Mouse (Mus musculus) limb, embryonic 10.5 days (tissue): ENCODE measurements around the gene Mtus2. TPM values are rescaled to one million over a fixed set of nuclear protein-coding genes. Genes with fewer than 3 reads are reported as not detected.

ENCODE experiments used
- DNase-seq: peaks from one replicate; pipeline ENCODE4 v3.0.0-alpha.2; 2017; ENCODE audit warnings: low spot score
- H3K27ac ChIP-seq: fragments of 300-500 bp; sonication (generic); 2 replicates; pipeline ENCODE4 v1.5.1; 2016; ENCODE audit warnings: mild to moderate bottlenecking
- H3K27me3 ChIP-seq: fragments of 300-500 bp; sonication (generic); 2 replicates; pipeline ENCODE4 v1.6.1; 2016; ENCODE audit warnings: low read depth, mild to moderate bottlenecking; ENCODE audit not compliant: poor library complexity, severe bottlenecking
- H3K36me3 ChIP-seq: fragments of 300-500 bp; sonication (generic); 2 replicates; pipeline ENCODE4 v1.6.1; 2016; ENCODE audit warnings: mild to moderate bottlenecking, moderate library complexity
- H3K4me1 ChIP-seq: fragments of 300-500 bp; sonication (generic); 2 replicates; pipeline ENCODE4 v1.6.1; 2016
- H3K4me3 ChIP-seq: fragments of 300-500 bp; sonication (generic); 2 replicates; pipeline ENCODE4 v1.5.1; 2016; ENCODE audit warnings: mild to moderate bottlenecking, moderate library complexity
- H3K9me3 ChIP-seq: fragments of 300-500 bp; sonication (generic); replicated peaks from 2 replicates; pipeline ENCODE4 v1.6.1; 2016; ENCODE audit warnings: mild to moderate bottlenecking
- WGBS: fragments of 180-500 bp; shearing (Covaris S2); methylation state at CpG from one replicate; pipeline ENCODE4 v1.1.7; 2016; 5-methylcytosine and 5-hydroxymethylcytosine counted together
- polyA plus RNA-seq: library from polyadenylated mRNA; unstranded; fragments of >200 nt; fragmentation: Nextera tagmentation; extraction: Ambion mirVana; gene quantifications from 2 replicates; pipeline ENCODE4 v1.2.1, GENCODE M21; 2016

Gene Mtus2
- 3.0 and 3.4 TPM in 2 replicates for polyA plus RNA-seq

DNA sequence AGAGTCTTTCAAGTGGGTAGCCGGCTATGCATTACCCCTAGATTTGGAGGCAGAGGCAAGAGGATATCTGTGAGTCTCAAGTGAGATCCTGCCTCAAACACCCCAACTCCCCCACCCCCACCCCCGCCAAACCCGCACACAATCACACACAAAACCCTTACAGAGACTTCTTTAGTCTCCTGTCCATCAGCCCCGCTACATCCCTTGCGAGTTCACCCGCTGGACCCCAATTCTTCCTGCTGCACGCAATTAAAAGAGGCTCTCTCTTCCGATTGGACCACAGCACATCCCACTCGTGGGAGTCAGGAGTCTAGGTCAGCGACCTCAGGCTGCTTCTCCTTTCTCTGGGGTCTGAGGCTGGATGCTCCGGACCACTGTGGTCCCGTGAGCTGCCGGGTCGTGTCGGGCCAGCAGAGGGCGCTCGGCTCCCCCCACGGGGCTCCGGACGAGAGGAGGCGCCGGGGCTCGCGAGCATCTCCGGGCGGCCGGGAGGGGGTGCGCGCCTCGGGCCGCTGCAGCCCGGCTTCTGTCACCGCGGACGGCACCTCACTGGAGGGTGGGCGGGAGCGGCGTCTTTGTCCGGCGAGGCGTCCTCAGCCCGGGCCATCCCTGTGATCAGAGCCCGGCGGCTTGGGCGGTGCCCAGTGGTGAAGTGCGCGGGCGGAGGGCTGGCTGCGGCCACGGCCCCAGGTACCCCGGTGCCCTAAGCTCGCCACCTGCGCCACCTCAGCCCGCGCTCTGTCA, at the start of gene Mtus2:
Gene Mtus2 (plus strand): TSS at position 500 of the 744 bp plus-strand sequence.
- Histone ChIP-seq H3K4me1 (peaks cover 17% of the 10 kb centered on the region), H3K27ac (0 out of 2 replicates have a peak within 1 kb of the TSS, but pooled peaks have one; percentile 28), H3K4me3 (peak within 1 kb of the TSS; percentile 66), H3K36me3 (no peaks in the 10 kb centered on the region), H3K27me3 (peaks cover 49% of the 10 kb centered on the region), H3K9me3 (no peaks in the 10 kb centered on the region)
- peak; percentile 94 for DNase-seq
- WGBS, result under 1% methylated on average over 54 of the region's 55 CpGs

DNA sequence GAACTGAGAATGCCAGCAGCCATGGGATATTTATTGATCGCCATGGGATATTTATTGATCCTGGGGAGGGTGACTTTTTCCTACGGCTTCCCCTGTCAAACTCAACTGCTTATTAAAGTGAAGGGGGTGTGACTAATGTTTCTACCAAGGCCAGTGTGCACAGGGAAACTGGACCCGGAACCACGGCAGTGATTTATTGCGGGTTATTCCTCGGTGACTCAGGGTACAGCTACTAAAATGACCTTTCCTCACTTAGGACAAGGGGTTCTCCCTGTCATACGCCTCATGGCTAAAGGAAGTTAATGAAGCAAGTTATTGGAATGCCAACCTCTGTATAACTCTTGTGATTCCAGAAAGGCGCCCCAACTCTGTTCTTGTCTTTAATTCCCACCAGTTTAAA, 49.3 kb upstream of the Mtus2 start:
- Histone ChIP-seq H3K36me3 (no peaks in the 10 kb centered on the region), H3K4me3 (no peak overlapping the region), H3K27me3 (no peaks in the 10 kb centered on the region), H3K9me3 (no peaks in the 10 kb centered on the region), H3K4me1 (no peaks in the 10 kb centered on the region), H3K27ac (no peak overlapping the region)
- DNase-seq, result no peak
- WGBS, result 87% methylated on average over 8 of the region's 8 CpGs

DNA sequence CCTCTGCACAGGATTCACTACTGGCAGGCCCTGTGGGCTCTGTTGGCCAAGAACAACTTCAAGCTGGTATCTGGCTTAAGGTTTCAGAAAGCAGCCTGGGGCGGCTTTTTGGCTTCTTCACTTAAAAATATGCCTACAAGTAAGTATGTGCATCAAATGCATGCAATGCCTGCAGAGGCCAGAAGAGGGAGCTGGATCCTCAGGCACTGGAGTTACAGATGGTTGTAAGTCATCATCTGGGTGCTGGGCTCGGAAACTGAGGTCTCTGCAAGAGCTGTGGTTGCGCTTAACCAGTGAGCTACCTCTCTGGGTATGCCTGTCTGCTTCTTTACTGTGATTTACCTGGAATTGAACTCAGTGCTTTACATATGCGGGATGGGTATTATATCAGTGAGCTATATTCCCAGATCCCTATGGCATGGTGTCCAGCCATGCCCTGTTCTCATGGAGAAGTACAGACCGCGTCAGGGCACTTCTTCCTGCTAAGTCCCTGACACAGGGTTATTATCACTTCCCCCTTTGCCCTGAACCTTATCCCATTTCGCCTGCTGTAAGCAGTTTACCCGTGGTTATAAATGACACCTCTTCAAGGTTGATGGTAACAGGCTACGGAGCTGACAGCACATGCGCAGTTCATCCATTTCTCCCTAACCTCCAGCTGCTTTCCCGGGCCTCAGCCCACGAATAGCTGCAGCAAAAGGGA, 46.2 kb upstream of the Mtus2 start:
- peaks cover 14% of the 10 kb centered on the region for H3K4me1 ChIP-seq
- no peak for DNase-seq
- no peak overlapping the region for H3K4me3 ChIP-seq
- H3K27ac ChIP-seq, result no peak overlapping the region
- H3K27me3 ChIP-seq, result no peaks in the 10 kb centered on the region
- H3K36me3 ChIP-seq, result no peaks in the 10 kb centered on the region
- H3K9me3 ChIP-seq, result no peaks in the 10 kb centered on the region
- 91% methylated on average over 12 of the region's 12 CpGs for WGBS

DNA sequence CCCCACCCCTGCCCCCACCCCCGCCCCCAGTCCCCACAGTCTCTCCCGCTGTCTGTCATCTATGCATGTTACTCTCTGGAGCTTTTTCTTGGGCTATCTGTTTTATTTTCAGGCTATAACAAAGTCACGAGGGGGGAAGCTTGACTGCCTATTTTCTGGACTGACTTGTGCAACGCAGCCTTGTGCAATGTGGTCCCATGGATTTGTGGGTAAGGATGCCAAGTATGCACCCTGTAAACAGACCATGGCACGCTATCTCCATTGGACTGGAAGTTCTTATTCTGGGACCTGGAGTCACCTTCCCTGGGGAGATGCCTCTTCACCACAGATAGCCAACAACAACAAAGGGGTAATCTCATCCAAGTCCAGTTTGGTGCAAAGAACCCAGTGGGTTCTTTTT, 45.4 kb upstream of the Mtus2 start:
- Histone ChIP-seq H3K4me3 (no peak overlapping the region), H3K4me1 (peaks cover 14% of the 10 kb centered on the region), H3K27me3 (no peaks in the 10 kb centered on the region), H3K27ac (no peak overlapping the region), H3K9me3 (no peaks in the 10 kb centered on the region), H3K36me3 (no peaks in the 10 kb centered on the region)
- WGBS, result 89% methylated on average over 5 of the region's 5 CpGs
- DNase-seq, result no peak

DNA sequence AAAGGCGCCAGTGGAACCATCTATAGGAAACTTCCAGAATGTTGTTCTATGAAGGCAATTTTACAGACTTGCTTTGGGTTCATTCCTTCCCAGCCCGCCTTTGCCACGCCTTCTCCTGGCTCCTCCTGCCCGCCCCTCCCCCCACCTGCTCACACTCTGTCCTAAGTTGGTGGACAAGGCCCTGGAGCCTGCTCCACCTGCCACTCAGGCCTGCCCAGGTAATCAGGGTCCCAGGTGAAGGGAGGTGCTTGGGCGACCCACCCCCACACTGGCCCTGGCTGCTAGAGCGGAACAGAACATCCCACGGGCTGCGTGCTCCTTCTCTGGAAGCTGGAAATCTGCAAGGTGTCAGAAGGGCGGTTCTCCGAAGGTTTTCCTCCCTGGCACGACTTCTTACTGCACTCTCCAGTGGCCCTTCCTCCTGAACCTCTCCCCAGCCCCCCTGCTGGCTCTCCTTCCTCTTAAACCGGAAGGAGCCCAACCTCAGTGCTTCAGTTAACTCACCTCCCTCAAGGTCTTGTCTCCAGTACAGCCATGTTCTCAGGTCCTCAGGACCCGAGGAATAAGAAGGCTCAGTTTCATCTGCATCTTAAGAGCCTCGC, 43.8 kb upstream of the Mtus2 start:
- H3K4me3 ChIP-seq, result 0 out of 2 replicates have a peak overlapping the region, but pooled peaks have one; percentile 4
- peak overlapping the region; percentile 21; the same call in 1 of the 2 replicates for H3K27ac ChIP-seq
- H3K9me3 ChIP-seq, result no peaks in the 10 kb centered on the region
- no peaks in the 10 kb centered on the region for H3K27me3 ChIP-seq
- no peaks in the 10 kb centered on the region for H3K36me3 ChIP-seq
- DNase-seq, result peak; percentile 36
- WGBS, result 30% methylated on average over 14 of the region's 14 CpGs
- peaks cover 14% of the 10 kb centered on the region for H3K4me1 ChIP-seq

DNA sequence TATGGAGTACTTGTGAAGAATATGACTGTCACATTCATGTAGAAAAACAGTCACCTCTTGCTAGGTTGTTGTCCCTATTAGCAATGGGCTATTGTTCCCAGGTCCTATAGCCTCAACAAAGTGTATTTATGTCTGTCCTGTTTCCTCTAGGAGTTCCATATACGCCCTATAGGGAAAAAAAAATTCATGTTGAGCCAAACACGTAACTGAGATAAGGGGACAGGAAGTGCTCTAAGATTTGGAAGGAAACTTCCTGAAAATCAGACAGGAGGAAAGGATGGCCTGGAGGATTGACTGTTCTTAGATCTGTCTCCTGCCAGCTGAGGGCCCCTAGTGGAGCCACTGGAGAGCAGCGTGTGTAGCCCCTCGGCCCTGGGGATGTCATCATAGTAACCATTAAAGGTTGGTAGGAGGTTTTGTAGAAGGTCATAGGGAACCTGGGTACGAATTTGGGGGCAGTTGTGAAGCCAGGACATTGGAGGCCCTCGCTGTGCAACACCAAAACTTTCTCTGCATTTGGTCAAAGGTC, 42.0 kb upstream of the Mtus2 start:
- Histone ChIP-seq H3K27me3 (no peaks in the 10 kb centered on the region), H3K27ac (no peak overlapping the region), H3K4me1 (peaks cover 14% of the 10 kb centered on the region), H3K4me3 (no peak overlapping the region), H3K36me3 (no peaks in the 10 kb centered on the region), H3K9me3 (no peaks in the 10 kb centered on the region)
- WGBS, result 52% methylated on average over 6 of the region's 6 CpGs
- no peak for DNase-seq

DNA sequence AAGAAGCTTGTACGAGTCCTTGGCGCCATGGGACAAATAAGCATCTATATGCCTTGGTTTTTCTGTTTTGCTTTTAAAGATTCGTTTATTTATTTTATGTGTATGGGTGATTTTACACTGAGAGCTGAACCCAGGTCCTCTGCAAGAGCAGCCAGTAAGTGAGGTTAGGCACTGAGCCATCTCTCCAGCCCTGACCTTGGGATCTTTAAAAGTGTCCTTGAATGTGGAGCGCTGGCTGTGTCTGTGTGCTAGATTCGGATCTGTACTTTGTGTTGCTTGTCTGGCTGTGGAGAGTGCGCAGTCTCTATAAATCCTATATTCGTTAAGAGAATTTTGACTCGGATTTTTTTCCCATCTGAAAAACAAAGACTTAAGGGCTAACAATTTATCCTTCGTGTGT, 40.9 kb upstream of the Mtus2 start:
- Histone ChIP-seq H3K27me3 (no peaks in the 10 kb centered on the region), H3K36me3 (no peaks in the 10 kb centered on the region), H3K27ac (no peak overlapping the region), H3K4me1 (peaks cover 14% of the 10 kb centered on the region), H3K4me3 (no peak overlapping the region), H3K9me3 (no peaks in the 10 kb centered on the region)
- WGBS, result 88% methylated on average over 9 of the region's 9 CpGs
- no peak for DNase-seq

DNA sequence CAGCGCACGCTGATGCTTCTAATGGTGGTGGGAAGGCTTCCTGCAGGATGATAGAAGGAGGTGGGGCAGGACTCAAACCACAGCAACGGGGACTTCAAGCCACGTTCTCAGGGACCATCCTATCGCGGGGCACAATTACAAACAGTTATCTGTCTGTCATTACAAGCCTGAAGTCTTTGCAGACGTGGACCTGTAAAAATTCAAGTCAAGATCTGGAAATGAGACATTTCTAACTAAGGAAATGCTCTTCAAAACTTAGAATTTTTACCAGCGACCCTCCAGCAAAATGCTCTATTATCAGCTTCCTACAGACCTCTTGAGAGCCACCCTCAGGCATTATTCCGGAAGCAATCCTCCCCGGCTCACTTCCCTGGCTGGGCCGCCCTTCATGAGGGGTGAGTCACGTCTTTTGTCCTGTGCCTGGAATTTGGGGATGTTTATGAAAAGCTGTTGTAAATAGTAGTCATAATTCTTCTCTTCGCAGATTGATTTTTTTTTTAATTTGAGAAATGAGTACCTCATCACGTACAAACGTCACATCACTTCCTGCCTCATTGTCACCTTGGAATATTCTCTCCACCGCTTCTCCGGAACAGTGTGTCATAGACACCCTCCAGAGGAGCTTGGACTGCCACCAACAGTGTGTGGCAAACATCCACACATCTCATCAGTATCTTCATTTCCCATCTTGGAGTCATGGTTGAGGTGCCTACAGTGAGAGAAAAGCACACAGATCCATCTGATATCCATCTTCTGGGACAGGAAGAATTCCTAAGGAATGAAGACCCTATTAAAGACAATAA, 38.9 kb upstream of the Mtus2 start:
- H3K36me3 ChIP-seq, result no peaks in the 10 kb centered on the region
- peaks cover 11% of the 10 kb centered on the region for H3K4me1 ChIP-seq
- DNase-seq, result no peak
- WGBS, result 76% methylated on average over 17 of the region's 17 CpGs
- no peaks in the 10 kb centered on the region for H3K9me3 ChIP-seq
- H3K27me3 ChIP-seq, result no peaks in the 10 kb centered on the region
- no peak overlapping the region for H3K27ac ChIP-seq
- no peak overlapping the region for H3K4me3 ChIP-seq

DNA sequence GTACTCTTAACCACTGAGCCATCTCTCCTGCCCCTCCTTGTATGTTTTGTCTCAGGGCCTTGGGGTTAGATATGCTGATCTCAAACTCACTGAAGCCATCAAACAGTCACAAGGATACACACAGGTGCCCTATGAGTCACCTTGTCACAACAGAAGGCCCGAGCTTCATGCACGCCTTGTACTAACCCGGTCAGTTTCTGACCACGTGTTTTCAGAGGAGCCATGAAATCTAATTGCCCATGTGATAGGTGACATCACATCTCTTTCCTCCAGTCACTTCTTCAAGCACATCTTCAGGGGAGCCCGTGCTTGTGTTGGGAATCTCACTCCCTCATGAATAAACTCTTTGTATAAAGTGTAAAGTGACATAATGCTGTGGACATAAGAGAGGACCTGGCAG, 32.5 kb upstream of the Mtus2 start:
- Histone ChIP-seq H3K36me3 (no peaks in the 10 kb centered on the region), H3K9me3 (no peaks in the 10 kb centered on the region), H3K27ac (no peak overlapping the region), H3K27me3 (no peaks in the 10 kb centered on the region), H3K4me1 (no peaks in the 10 kb centered on the region), H3K4me3 (no peak overlapping the region)
- DNase-seq, result no peak
- WGBS, result 87% methylated on average over 5 of the region's 5 CpGs

DNA sequence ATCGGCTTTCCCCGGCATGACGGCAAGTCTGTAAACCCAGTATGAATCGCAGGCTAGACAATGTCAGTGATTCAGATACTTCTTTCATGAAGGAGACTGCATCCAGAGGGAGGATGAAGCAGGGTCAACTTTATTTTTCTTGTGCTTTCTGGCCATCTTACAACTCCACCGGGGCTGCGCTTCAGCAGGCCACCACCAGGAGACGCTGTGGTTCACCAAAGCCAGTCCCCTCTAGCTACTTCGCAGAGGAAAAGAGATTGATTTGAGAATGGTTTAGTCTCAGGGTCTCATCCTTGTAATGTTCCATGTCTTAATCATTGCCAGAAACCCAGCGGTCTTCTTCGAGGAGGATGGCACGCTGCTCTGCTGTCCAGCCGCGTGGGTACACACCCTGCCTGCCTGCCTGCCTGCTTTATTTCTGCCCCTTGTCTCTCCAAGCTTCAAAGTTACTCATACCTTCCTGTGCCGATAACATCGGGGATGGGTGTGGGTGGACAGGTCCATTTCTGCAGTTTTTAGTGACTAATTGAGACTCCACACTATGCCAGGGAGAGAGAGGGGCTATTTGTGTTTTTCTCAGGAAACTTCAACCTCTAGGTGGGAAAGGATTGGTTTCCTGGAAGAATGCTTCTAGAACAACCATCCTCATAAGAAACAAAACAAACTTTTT, 31.1 kb upstream of the Mtus2 start:
- peak; percentile 44 for DNase-seq

DNA sequence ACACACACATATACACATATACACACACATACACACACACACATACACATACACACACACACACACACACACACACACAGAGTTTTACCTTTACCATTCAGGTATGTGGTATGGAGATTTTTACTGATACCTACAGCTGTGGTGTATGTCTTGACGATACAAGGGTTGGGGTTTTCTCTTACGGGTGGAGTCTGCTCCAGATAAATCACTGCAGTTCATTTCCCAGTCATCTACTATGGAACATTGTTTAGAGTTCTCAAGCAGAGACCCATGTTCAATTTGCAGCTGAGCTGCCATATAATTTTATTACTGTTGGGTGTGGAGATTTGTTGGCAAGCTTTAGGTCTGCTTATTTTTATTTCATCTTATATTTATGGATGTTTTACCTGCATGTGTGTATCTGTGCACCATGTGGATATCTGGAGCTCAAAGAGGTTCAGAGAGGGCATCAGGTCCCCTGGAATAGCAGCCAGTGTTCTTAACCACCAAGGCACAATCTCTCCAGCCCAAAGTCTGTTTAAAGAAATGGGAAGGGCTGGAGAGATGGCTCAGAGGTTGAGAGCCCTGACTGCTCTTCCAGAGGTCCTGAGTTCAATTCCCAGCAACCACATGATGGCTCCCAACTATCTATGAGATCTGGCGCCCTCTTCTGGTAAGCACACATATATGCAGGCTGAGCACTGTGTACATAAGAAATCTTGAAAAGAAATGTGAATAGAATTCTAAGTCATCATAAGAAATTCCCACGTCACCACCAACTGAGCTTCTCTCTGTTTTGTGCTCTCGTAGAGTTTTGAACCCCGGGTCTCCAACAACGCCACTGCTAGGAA, 28.2 kb upstream of the Mtus2 start:
- no peaks in the 10 kb centered on the region for H3K4me1 ChIP-seq
- no peak overlapping the region for H3K4me3 ChIP-seq
- no peak for DNase-seq
- no peaks in the 10 kb centered on the region for H3K27me3 ChIP-seq
- no peaks in the 10 kb centered on the region for H3K9me3 ChIP-seq
- no peak overlapping the region for H3K27ac ChIP-seq
- WGBS, result 79% methylated on average over 7 of the region's 7 CpGs
- H3K36me3 ChIP-seq, result no peaks in the 10 kb centered on the region

More for the DNA sequence above, 31.1 kb upstream of the Mtus2 start:
- H3K4me1 ChIP-seq, result no peaks in the 10 kb centered on the region
- H3K36me3 ChIP-seq, result no peaks in the 10 kb centered on the region
- 65% methylated on average over 15 of the region's 15 CpGs for WGBS
- H3K27me3 ChIP-seq, result no peaks in the 10 kb centered on the region
- no peak overlapping the region for H3K27ac ChIP-seq
- H3K9me3 ChIP-seq, result no peaks in the 10 kb centered on the region
- H3K4me3 ChIP-seq, result no peak overlapping the region
